Mouse (Mus musculus) MEL (cell line): Measurements from ENCODE around the gene Tedc1. TPM values are rescaled to one million over a fixed set of nuclear protein-coding genes. Genes with fewer than 3 reads are reported as not detected.
A peak's percentile ranks its signal among the peaks of the same experiment; 100 is the strongest.

ENCODE experiments used
- DNase-seq: peaks from one replicate; pipeline ENCODE4 v3.0.0; 2011; ENCODE audit warnings: low read depth, low spot score
- H3K27ac ChIP-seq: 2 replicates; pipeline ENCODE4 v1.5.1; 2012; ENCODE audit warnings: low read depth, mild to moderate bottlenecking, control low read depth, low read length, moderate library complexity; ENCODE audit not compliant: control insufficient read depth
- H3K27me3 ChIP-seq, 2 experiments: fragments of 150-350 bp in 1 of 2; sonication (generic) in 1 of 2; 2 replicates each; pipeline ENCODE4 v1.6.1; 2012; ENCODE audit warnings: low read length in 2 of 2, mild to moderate bottlenecking in 2 of 2, improper control_type of control experiment in 1 of 2, moderate library complexity in 1 of 2; ENCODE audit not compliant: insufficient read depth in 2 of 2, control insufficient read depth in 1 of 2
- H3K36me3 ChIP-seq, 2 experiments: 2 replicates each; pipeline ENCODE4 v1.6.1; 2012 to 2014; ENCODE audit warnings: low read length in 2 of 2, improper control_type of control experiment in 1 of 2, inconsistent platforms in 1 of 2, mild to moderate bottlenecking in 1 of 2; ENCODE audit not compliant: insufficient read depth in 2 of 2, control insufficient read depth in 1 of 2
- H3K4me1 ChIP-seq, 2 experiments: fragments of 150-350 bp in 1 of 2; sonication (generic) in 1 of 2; 2 replicates each; pipeline ENCODE4 v1.6.1; 2012; ENCODE audit warnings: low read length in 2 of 2, improper control_type of control experiment in 1 of 2, mild to moderate bottlenecking in 1 of 2; ENCODE audit not compliant: insufficient read depth in 2 of 2, control insufficient read depth in 1 of 2
- H3K4me3 ChIP-seq, 2 experiments: fragments of 150-350 bp in 1 of 2; sonication (generic) in 1 of 2; 2 replicates each; pipeline ENCODE4 v1.5.1; 2012; ENCODE audit warnings: low read depth in 2 of 2, low read length in 2 of 2, mild to moderate bottlenecking in 2 of 2, moderate library complexity in 2 of 2, control low read depth in 1 of 2, improper control_type of control experiment in 1 of 2; ENCODE audit not compliant: control insufficient read depth in 1 of 2, insufficient read depth in 1 of 2
- H3K79me2 ChIP-seq: 2 replicates; pipeline ENCODE4 v1.6.1; 2012; ENCODE audit warnings: mild to moderate bottlenecking, low read length, moderate library complexity; ENCODE audit not compliant: control insufficient read depth, poor library complexity, insufficient read depth
- H3K9ac ChIP-seq: 2 replicates; pipeline ENCODE4 v1.6.1; 2012; ENCODE audit warnings: low read depth, mild to moderate bottlenecking, control low read depth, low read length, moderate library complexity; ENCODE audit not compliant: control insufficient read depth, poor library complexity, severe bottlenecking
- H3K9me3 ChIP-seq: fragments of 150-350 bp; sonication (generic); replicated peaks from 2 replicates; pipeline ENCODE4 v1.6.1; 2012; ENCODE audit warnings: mild to moderate bottlenecking, low read length, improper control_type of control experiment, moderate library complexity; ENCODE audit not compliant: insufficient read depth
- CHD2 ChIP-seq: IDR thresholded peaks from 2 replicates; pipeline ENCODE4 v1.6.1; 2011; ENCODE audit warnings: low read length, improper control_type of control experiment
- E2F4 ChIP-seq: IDR thresholded peaks from 2 replicates; pipeline ENCODE4 v1.6.1; 2011; ENCODE audit warnings: low read depth, low read length, improper control_type of control experiment, borderline replicate concordance
- ELF1 ChIP-seq: IDR thresholded peaks from 2 replicates; pipeline ENCODE4 v1.6.1; 2014; ENCODE audit warnings: low read depth, mild to moderate bottlenecking, inconsistent platforms, low read length, improper control_type of control experiment, moderate library complexity
- EP300 ChIP-seq, 2 experiments: IDR thresholded peaks; 2 replicates each; pipeline ENCODE4 v1.6.1; 2011; ENCODE audit warnings: improper control_type of control experiment in 2 of 2, low read length in 2 of 2, low read depth in 1 of 2, mild to moderate bottlenecking in 1 of 2
- ETS1 ChIP-seq: IDR thresholded peaks from 2 replicates; pipeline ENCODE4 v1.6.1; 2012; ENCODE audit warnings: low read depth, mild to moderate bottlenecking, inconsistent platforms, low read length, improper control_type of control experiment, moderate library complexity
- GATA1 ChIP-seq: IDR thresholded peaks from 2 replicates; pipeline ENCODE4 v1.6.1; 2011; ENCODE audit warnings: low read depth, low read length, improper control_type of control experiment
- HCFC1 ChIP-seq: IDR thresholded peaks from 2 replicates; pipeline ENCODE4 v1.6.1; 2012; ENCODE audit warnings: low read depth, mild to moderate bottlenecking, inconsistent platforms, low read length, improper control_type of control experiment, moderate library complexity
- MAZ ChIP-seq: IDR thresholded peaks from 2 replicates; pipeline ENCODE4 v1.6.1; 2012; ENCODE audit warnings: low read depth, mild to moderate bottlenecking, inconsistent platforms, low read length, improper control_type of control experiment
- MEF2A ChIP-seq: IDR thresholded peaks from 2 replicates; pipeline ENCODE4 v1.6.1; 2014; ENCODE audit warnings: low read depth, mild to moderate bottlenecking, inconsistent platforms, low read length, improper control_type of control experiment; ENCODE audit not compliant: poor library complexity, insufficient replicate concordance, severe bottlenecking; ENCODE audit errors: extremely low read depth
- MYB ChIP-seq: IDR thresholded peaks from 2 replicates; pipeline ENCODE4 v1.6.1; 2011; ENCODE audit warnings: mild to moderate bottlenecking, low read depth, low read length, improper control_type of control experiment
- NELFE ChIP-seq: IDR thresholded peaks from 2 replicates; pipeline ENCODE4 v1.6.1; 2011; ENCODE audit warnings: low read depth, low read length, improper control_type of control experiment
- POLR2A ChIP-seq, 2 experiments: IDR thresholded peaks; 2 replicates each; pipeline ENCODE4 v1.6.1; 2011 to 2012; ENCODE audit warnings: low read length in 2 of 2, mild to moderate bottlenecking in 2 of 2, control low read depth in 1 of 2, improper control_type of control experiment in 1 of 2, low read depth in 1 of 2, moderate library complexity in 1 of 2; ENCODE audit not compliant: control insufficient read depth in 1 of 2, insufficient read depth in 1 of 2, poor library complexity in 1 of 2
- SMC3 ChIP-seq: IDR thresholded peaks from 2 replicates; pipeline ENCODE4 v1.6.1; 2011; ENCODE audit warnings: low read depth, low read length, improper control_type of control experiment
- TBP ChIP-seq: IDR thresholded peaks from 2 replicates; pipeline ENCODE4 v1.8.0; 2011; ENCODE audit warnings: low read depth, low read length, improper control_type of control experiment
- ZC3H11A ChIP-seq: IDR thresholded peaks from 2 replicates; pipeline ENCODE4 v1.6.1; 2012; ENCODE audit warnings: low read depth, mild to moderate bottlenecking, inconsistent platforms, low read length, improper control_type of control experiment
- polyA plus RNA-seq, 2 experiments: library from polyadenylated mRNA; stranded (reverse) in 1 of 2; unstranded in 1 of 2; fragments of >175 nt in 1 of 2; fragments of >200 nt in 1 of 2; gene quantifications; 2 replicates each; pipeline versions ENCODE4 v1.2.1 to v1.2.4; 2012; ENCODE audit warnings: low replicate concordance in 2 of 2, low read depth in 1 of 2; ENCODE audit not compliant: insufficient read length in 2 of 2, insufficient read depth in 1 of 2, missing spikeins in 1 of 2
- total RNA-seq: library from RNA; depleted of rRNA; stranded (reverse); fragments of 300-350 nt; gene quantifications from 2 replicates; pipeline ENCODE4 v1.2.3, GENCODE M21; 2012

Tedc1 gene
- total and polyA plus RNA-seq, 3 experiments: 50.7 to 74.7 TPM; not detected in 1

GRCm38 (mm10) chr12:113155076-113155771 is 997 bp upstream of the Tedc1 start:
- no peak for DNase-seq

GRCm38 (mm10) chr12:113156540-113156929 is 314 bp downstream of the Tedc1 start:
- H3K9me3 ChIP-seq: no peaks in the 10 kb centered on the region
- H3K4me1 ChIP-seq: peaks cover 6 to 21% of the 10 kb centered on the region in 2 experiments
- H3K27me3 ChIP-seq: no peaks in the 10 kb centered on the region
- H3K36me3 ChIP-seq: peaks cover 0 to 8% of the 10 kb centered on the region in 2 experiments; a peak in 2 of 4 replicates
- H3K27ac ChIP-seq: peak overlapping the region; percentile 25
- H3K79me2 ChIP-seq: peaks cover 10% of the 10 kb centered on the region
- peak; percentile 87 for DNase-seq
- H3K4me3 ChIP-seq: peak overlapping the region; percentile 47 to 70
- peak overlapping the region; percentile 73 for H3K9ac ChIP-seq
- TF ChIP-seq MEF2A (no peak), ETS1 (no peak), EP300 (IDR thresholded peaks at IDR 0.05; ENCODE audit: low read depth in 1 of 2, low read length in 2 of 2) (no peak), MYB (no peak), NELFE (no peak), ELF1 (no peak), CHD2 (no peak), SMC3 (no peak), E2F4 (no peak), HCFC1 (no peak), TBP (no peak)

More at GRCm38 (mm10) chr12:113155076-113155771, 997 bp upstream of the Tedc1 start:
- Histone ChIP-seq H3K4me1 (peaks cover 9 to 29% of the 10 kb centered on the region in 2 experiments), H3K36me3 (peaks cover 0 to 14% of the 10 kb centered on the region in 2 experiments; a peak in 2 of 4 replicates), H3K79me2 (peaks cover 10% of the 10 kb centered on the region), H3K4me3 (peak overlapping the region; percentile 68 to 71), H3K9ac (peak overlapping the region; percentile 74), H3K9me3 (no peaks in the 10 kb centered on the region), H3K27ac (peak overlapping the region; percentile 62), H3K27me3 (no peaks in the 10 kb centered on the region)
- TF ChIP-seq CHD2: no peak
- TF ChIP-seq MAZ: no peak
- no peak for TF ChIP-seq ZC3H11A
- TF ChIP-seq GATA1: no peak
- TF ChIP-seq TBP: peak; percentile 22; the same call in 1 of the 2 replicates
- peak in 1 of 2 experiments; percentile 33; a peak in 2 of 4 replicates for TF ChIP-seq POLR2A (IDR thresholded peaks at IDR 0.05; ENCODE audit: control insufficient read depth in 1 of 2, insufficient read depth in 1 of 2, low read depth in 1 of 2, low read length in 2 of 2, poor library complexity in 1 of 2)
- TF ChIP-seq, all 39 proteins: peak for 2
